Mouse (Mus musculus): ENCODE data around the gene Kcnn1. TPM values are rescaled to one million over a fixed set of nuclear protein-coding genes. Genes with fewer than 3 reads are reported as not detected.

Gene Kcnn1
- polyA plus RNA-seq, 1 experiment from 2014 or later = 4.2 TPM

DNA sequence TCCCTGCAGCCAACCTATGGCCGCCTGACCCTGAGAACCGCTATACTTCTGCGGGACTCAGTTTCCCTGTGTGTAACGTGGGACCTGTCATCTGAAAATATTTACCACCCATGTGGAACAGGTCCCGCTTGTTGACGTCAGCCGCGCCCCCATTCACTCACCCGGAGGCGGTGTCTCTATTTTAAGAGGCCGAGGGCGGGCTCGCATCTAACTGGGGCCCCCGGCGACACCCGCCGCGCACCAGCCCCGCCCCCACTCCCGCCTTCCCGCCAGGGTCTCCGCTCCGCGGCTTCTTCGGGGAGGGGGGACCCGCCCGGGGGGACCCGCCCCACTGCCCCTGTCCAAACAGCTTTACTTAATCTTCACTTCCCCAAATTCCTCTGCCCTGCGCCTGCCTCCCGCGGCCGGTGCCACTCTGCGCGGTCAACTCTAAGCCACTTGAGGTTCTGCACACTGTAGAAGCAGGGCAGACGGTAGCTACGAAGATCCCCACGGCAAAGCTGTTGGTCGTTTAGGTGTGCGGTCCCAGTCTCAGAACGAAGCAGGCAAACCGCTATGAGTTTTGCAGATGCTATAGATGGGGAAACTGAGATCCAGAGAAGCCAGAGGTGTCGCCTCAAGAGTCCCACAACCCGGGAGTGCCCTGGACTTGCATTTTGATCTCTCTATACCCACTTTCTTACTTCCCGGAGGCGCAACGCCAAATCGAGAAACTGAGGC, 59.1 kb downstream of the Kcnn1 start:
- ATAC-seq (replicated peaks; ENCODE audit: low FRiP score, low read depth) (no peak), DNase-seq (ENCODE audit: low spot score) (no peak)
- 1% methylated on average over 47 of the region's 47 CpGs for WGBS
- H3K27ac ChIP-seq = no peak overlapping the region
- peak overlapping the region; percentile 43 for H3K4me3 ChIP-seq (replicated peaks; ENCODE audit: low read depth, low read length)
- peaks cover 9% of the 10 kb centered on the region for H3K4me1 ChIP-seq (replicated peaks; ENCODE audit: insufficient read depth, low read length)
- H3K4me2 ChIP-seq (ENCODE audit: low read length) = peak overlapping the region; percentile 88
- no peak for TF ChIP-seq CTCF (IDR thresholded peaks at IDR 0.05; ENCODE audit: low read depth)
- peaks cover 6% of the 10 kb centered on the region; the same call in 1 of the 2 replicates for H3K27me3 ChIP-seq (ENCODE audit: insufficient read depth, low read length)
- H3K36me3 ChIP-seq (ENCODE audit: insufficient read depth, low read length) = no peaks in the 10 kb centered on the region
- peak overlapping the region; percentile 35; the same call in 1 of the 2 replicates for H3K9ac ChIP-seq (ENCODE audit: low read depth, low read length)
- no peaks in the 10 kb centered on the region for H3K9me3 ChIP-seq (replicated peaks; ENCODE audit: low read length)

DNA sequence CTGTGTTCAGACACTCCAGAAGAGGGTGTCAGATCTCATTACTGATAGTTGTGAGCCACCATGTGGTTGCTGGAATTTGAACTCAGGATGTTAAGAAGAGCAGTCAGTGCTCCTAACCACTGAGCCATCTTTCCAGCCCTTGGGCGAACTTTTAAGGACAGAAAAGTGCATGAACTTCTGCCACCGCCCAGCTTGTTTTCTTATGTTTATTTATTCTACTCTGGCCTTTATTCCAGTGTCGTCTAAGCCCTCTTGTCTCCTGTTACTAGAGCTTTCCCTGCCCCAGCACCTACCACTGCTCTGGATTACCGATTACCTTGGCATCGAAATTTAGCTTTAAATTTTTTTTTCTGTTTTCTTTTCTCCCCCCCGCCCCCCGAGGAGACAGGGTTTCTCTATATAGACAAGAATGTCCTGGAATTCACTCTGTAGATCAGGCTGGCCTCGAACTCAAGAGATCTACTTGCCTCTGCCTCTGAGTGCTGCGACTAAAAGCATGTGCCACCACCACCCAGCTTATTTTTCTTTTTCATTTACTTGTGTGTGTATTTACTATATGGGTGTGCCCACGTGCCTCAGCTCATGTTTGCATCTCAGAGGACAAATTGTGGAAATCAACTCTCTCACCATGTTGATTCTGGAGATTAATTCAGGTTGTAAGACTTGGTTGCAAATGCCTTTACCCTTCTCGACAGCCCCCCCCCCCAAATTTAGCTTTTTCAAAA, 60.1 kb downstream of the Kcnn1 start:
- TF ChIP-seq CTCF (IDR thresholded peaks at IDR 0.05; ENCODE audit: low read depth) = no peak
- DNase-seq (ENCODE audit: low spot score) = no peak
- Histone ChIP-seq H3K4me1 (replicated peaks; ENCODE audit: insufficient read depth, low read length) (peaks cover 16% of the 10 kb centered on the region), H3K4me3 (replicated peaks; ENCODE audit: low read depth, low read length) (no peak overlapping the region), H3K4me2 (ENCODE audit: low read length) (no peak overlapping the region), H3K27me3 (ENCODE audit: insufficient read depth, low read length) (peaks cover 13% of the 10 kb centered on the region), H3K9ac (ENCODE audit: low read depth, low read length) (no peak overlapping the region), H3K27ac (no peak overlapping the region), H3K36me3 (ENCODE audit: insufficient read depth, low read length) (no peaks in the 10 kb centered on the region), H3K9me3 (replicated peaks; ENCODE audit: low read length) (no peaks in the 10 kb centered on the region)
- ATAC-seq (replicated peaks; ENCODE audit: low FRiP score, low read depth) = no peak
- 60% methylated on average over 11 of the region's 11 CpGs for WGBS

DNA sequence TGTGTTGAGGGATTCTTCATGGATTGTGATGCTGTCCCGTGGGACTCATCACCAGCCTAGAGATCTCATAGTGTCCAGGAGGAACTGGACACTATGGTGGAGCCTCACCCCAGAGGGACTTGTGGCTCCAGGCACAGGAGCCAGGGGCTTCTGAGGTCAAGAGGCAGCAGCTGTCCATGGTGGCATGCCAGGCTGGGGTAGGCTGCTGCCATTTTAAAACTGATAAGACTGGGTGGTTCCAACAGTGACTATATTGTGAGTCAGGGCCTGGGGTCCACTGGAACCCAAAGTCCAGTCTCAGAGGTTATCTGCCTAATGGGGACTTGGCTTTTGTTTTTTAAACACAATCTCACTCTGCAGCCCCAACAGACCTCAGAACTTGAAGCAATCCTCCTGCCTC, 61.2 kb downstream of the Kcnn1 start:
- Histone ChIP-seq H3K9me3 (replicated peaks; ENCODE audit: low read length) (no peaks in the 10 kb centered on the region), H3K36me3 (ENCODE audit: insufficient read depth, low read length) (no peaks in the 10 kb centered on the region), H3K27ac (no peak overlapping the region), H3K4me3 (replicated peaks; ENCODE audit: low read depth, low read length) (no peak overlapping the region), H3K4me2 (ENCODE audit: low read length) (no peak overlapping the region), H3K9ac (ENCODE audit: low read depth, low read length) (no peak overlapping the region), H3K27me3 (ENCODE audit: insufficient read depth, low read length) (peaks cover 14% of the 10 kb centered on the region), H3K4me1 (replicated peaks; ENCODE audit: insufficient read depth, low read length) (peaks cover 22% of the 10 kb centered on the region)
- 85% methylated on average over 1 of the region's 1 CpGs for WGBS
- no peak for ATAC-seq (replicated peaks; ENCODE audit: low FRiP score, low read depth)
- TF ChIP-seq CTCF (IDR thresholded peaks at IDR 0.05; ENCODE audit: low read depth) = no peak
- no peak for DNase-seq (ENCODE audit: low spot score)

DNA sequence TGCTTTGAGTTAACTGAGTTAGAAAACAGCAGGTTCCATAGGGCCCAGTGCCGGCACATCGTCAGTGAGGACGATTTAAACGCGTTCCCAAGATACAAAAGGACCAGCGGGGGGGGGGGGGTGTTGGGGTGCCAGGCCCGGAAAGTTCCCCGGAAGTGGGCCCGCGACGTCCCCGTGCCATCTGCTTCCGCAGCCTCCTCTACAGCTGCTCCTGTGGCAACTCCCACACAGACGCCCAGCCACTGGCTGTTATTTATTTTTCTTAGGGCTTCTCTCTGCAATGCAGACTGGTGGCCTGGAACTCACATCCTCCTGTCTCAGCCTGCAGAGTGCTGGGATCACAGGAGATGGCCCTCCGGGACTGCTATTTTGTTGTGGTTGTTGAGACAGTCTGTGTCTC, 61.9 kb downstream of the Kcnn1 start:
- Histone ChIP-seq H3K4me1 (replicated peaks; ENCODE audit: insufficient read depth, low read length) (peaks cover 26% of the 10 kb centered on the region), H3K4me2 (ENCODE audit: low read length) (no peak overlapping the region), H3K9me3 (replicated peaks; ENCODE audit: low read length) (no peaks in the 10 kb centered on the region), H3K4me3 (replicated peaks; ENCODE audit: low read depth, low read length) (no peak overlapping the region), H3K9ac (ENCODE audit: low read depth, low read length) (no peak overlapping the region), H3K27me3 (ENCODE audit: insufficient read depth, low read length) (peaks cover 14% of the 10 kb centered on the region), H3K27ac (no peak overlapping the region), H3K36me3 (ENCODE audit: insufficient read depth, low read length) (no peaks in the 10 kb centered on the region)
- WGBS = 14% methylated on average over 15 of the region's 15 CpGs
- ATAC-seq (replicated peaks; ENCODE audit: low FRiP score, low read depth) (no peak), DNase-seq (ENCODE audit: low spot score) (no peak)
- no peak for TF ChIP-seq CTCF (IDR thresholded peaks at IDR 0.05; ENCODE audit: low read depth)

DNA sequence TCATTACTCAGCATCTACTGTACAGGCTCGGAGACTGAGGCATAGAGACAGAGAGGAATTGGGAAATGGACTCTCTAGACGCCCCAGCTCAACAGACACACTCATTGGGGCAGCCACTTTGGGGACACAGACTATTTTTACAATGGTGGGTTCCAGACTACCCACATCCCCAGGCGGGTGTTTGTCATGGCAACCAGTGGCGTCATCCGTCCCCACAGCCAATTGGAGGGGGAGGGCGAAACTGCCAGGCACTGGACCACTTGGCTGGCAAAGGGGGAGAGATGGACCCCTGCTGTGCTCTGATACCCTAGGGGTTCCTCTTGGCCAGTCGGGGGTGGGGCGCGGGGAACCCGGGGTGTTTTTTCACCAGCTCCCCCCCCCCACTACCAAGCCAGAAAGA, 62.4 kb downstream of the Kcnn1 start:
- Histone ChIP-seq H3K4me1 (replicated peaks; ENCODE audit: insufficient read depth, low read length) (peaks cover 26% of the 10 kb centered on the region), H3K9me3 (replicated peaks; ENCODE audit: low read length) (no peaks in the 10 kb centered on the region), H3K27me3 (ENCODE audit: insufficient read depth, low read length) (peaks cover 14% of the 10 kb centered on the region), H3K4me2 (ENCODE audit: low read length) (no peak overlapping the region), H3K27ac (no peak overlapping the region), H3K4me3 (replicated peaks; ENCODE audit: low read depth, low read length) (no peak overlapping the region), H3K9ac (ENCODE audit: low read depth, low read length) (no peak overlapping the region), H3K36me3 (ENCODE audit: insufficient read depth, low read length) (no peaks in the 10 kb centered on the region)
- TF ChIP-seq CTCF (IDR thresholded peaks at IDR 0.05; ENCODE audit: low read depth) = no peak
- ATAC-seq (replicated peaks; ENCODE audit: low FRiP score, low read depth) (no peak), DNase-seq (ENCODE audit: low spot score) (no peak)
- WGBS = 64% methylated on average over 10 of the region's 10 CpGs

DNA sequence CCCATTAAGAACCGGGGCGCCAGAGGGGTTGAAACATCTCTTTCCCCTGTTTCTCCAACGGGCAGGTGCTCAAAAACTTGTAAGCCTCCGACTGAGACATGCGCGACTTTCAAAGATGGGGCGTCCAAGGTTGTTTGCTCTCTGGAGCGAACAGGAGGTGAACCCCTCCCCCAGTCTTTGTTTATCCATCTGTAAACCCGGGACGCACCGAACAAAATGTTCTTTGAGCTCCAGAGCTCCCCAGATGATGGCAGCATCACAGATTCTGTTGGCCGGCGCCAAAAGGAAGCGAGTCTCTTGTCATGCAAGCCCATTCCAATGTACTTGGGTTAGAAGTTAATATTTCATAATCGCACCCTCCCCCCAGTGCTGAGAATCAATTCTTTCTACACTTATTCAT, 64.8 kb downstream of the Kcnn1 start:
- no peak for DNase-seq (ENCODE audit: low spot score)
- Histone ChIP-seq H3K36me3 (ENCODE audit: insufficient read depth, low read length) (no peaks in the 10 kb centered on the region), H3K9me3 (replicated peaks; ENCODE audit: low read length) (no peaks in the 10 kb centered on the region), H3K27me3 (ENCODE audit: insufficient read depth, low read length) (peaks cover 9% of the 10 kb centered on the region; the same call in 1 of the 2 replicates), H3K4me1 (replicated peaks; ENCODE audit: insufficient read depth, low read length) (peaks cover 17% of the 10 kb centered on the region; the same call in 1 of the 2 replicates), H3K4me3 (replicated peaks; ENCODE audit: low read depth, low read length) (peak overlapping the region; percentile 50), H3K4me2 (ENCODE audit: low read length) (peak overlapping the region; percentile 93), H3K9ac (ENCODE audit: low read depth, low read length) (peak overlapping the region; percentile 62; the same call in 1 of the 2 replicates), H3K27ac (peak overlapping the region; percentile 71)
- no peak for TF ChIP-seq CTCF (IDR thresholded peaks at IDR 0.05; ENCODE audit: low read depth)
- WGBS = 16% methylated on average over 15 of the region's 15 CpGs
- ATAC-seq (replicated peaks; ENCODE audit: low FRiP score, low read depth) = no peak
